Mouse (Mus musculus) ES-Bruce4 (cell line): Measurements from ENCODE around the gene Mgat5. TPM values are rescaled to one million over a fixed set of nuclear protein-coding genes. Genes with fewer than 3 reads are reported as not detected.
A peak's percentile ranks its signal among the peaks of the same experiment; 100 is the strongest.

Experiments used
- H3K27ac ChIP-seq: 2 replicates; pipeline ENCODE4 v1.5.1; 2012; ENCODE audit warnings: low read length, inconsistent platforms; ENCODE audit not compliant: insufficient read depth
- H3K27me3 ChIP-seq: 2 replicates; pipeline ENCODE4 v1.6.1; 2012; ENCODE audit warnings: mild to moderate bottlenecking, low read length, inconsistent platforms; ENCODE audit not compliant: control insufficient read depth, poor library complexity, insufficient read depth, severe bottlenecking
- H3K36me3 ChIP-seq: 2 replicates; pipeline ENCODE4 v1.6.1; 2012; ENCODE audit warnings: inconsistent platforms, mild to moderate bottlenecking, low read length, moderate library complexity; ENCODE audit not compliant: control insufficient read depth, poor library complexity, insufficient read depth, severe bottlenecking
- H3K4me1 ChIP-seq: one replicate; pipeline ENCODE4 v1.8.1; 2011; ENCODE audit warnings: low read length; ENCODE audit not compliant: control insufficient read depth, insufficient read depth
- H3K4me3 ChIP-seq: 2 replicates; pipeline ENCODE4 v1.5.1; 2011; ENCODE audit warnings: low read depth, mild to moderate bottlenecking, low read length
- H3K9ac ChIP-seq: 2 replicates; pipeline ENCODE4 v1.6.1; 2012; ENCODE audit warnings: low read depth, mild to moderate bottlenecking, inconsistent platforms; ENCODE audit not compliant: poor library complexity, severe bottlenecking
- H3K9me3 ChIP-seq: replicated peaks from 2 replicates; pipeline ENCODE4 v1.6.1; 2012; ENCODE audit warnings: mild to moderate bottlenecking, low read length, inconsistent platforms; ENCODE audit not compliant: control insufficient read depth, poor library complexity, insufficient read depth, severe bottlenecking
- CTCF ChIP-seq: IDR thresholded peaks from one replicate; pipeline ENCODE4 v1.8.1; 2011; ENCODE audit warnings: low read depth, low read length
- EP300 ChIP-seq: IDR thresholded peaks from 2 replicates; pipeline ENCODE4 v1.6.1; 2011; ENCODE audit warnings: low read depth, low read length; ENCODE audit not compliant: insufficient read depth
- POLR2A ChIP-seq: IDR thresholded peaks from one replicate; pipeline ENCODE4 v1.8.1; 2011; ENCODE audit warnings: low read length; ENCODE audit not compliant: insufficient read depth
- polyA plus RNA-seq: library from polyadenylated mRNA; stranded (reverse); fragments of >200 nt; gene quantifications from 2 replicates; pipeline ENCODE4 v1.2.4, GENCODE M21; 2011; ENCODE audit warnings: low read depth; ENCODE audit not compliant: missing spikeins, insufficient read depth, insufficient read length

Mgat5 gene
- polyA plus RNA-seq, 1 experiment: 9.9 TPM

- TF ChIP-seq EP300 (no peak), CTCF (no peak), POLR2A (no peak)
- no peak overlapping the region for H3K4me3 ChIP-seq
- H3K4me1 ChIP-seq: no peaks in the 10 kb centered on the region
- no peak overlapping the region for H3K9ac ChIP-seq
- H3K27me3 ChIP-seq: no peaks in the 10 kb centered on the region
- no peaks in the 10 kb centered on the region for H3K9me3 ChIP-seq
- no peak overlapping the region for H3K27ac ChIP-seq
- H3K36me3 ChIP-seq: no peaks in the 10 kb centered on the region
Observed at GRCm38 (mm10) chr1:127416971-127417370, 212.2 kb downstream of the Mgat5 start.

- Histone ChIP-seq H3K27me3 (no peaks in the 10 kb centered on the region), H3K36me3 (no peaks in the 10 kb centered on the region), H3K9ac (no peak overlapping the region), H3K9me3 (no peaks in the 10 kb centered on the region), H3K27ac (no peak overlapping the region), H3K4me3 (no peak overlapping the region), H3K4me1 (no peaks in the 10 kb centered on the region)
- no peak for TF ChIP-seq POLR2A
- no peak for TF ChIP-seq CTCF
- no peak for TF ChIP-seq EP300
Observed at GRCm38 (mm10) chr1:127418916-127419575, 214.2 kb downstream of the Mgat5 start.

GRCm38 (mm10) chr1:127419581-127419980 lies 214.8 kb downstream of the Mgat5 start:
- TF ChIP-seq POLR2A (no peak), CTCF (no peak), EP300 (no peak)
- no peaks in the 10 kb centered on the region for H3K9me3 ChIP-seq
- no peaks in the 10 kb centered on the region for H3K36me3 ChIP-seq
- H3K27me3 ChIP-seq: no peaks in the 10 kb centered on the region
- no peak overlapping the region for H3K27ac ChIP-seq
- no peak overlapping the region for H3K9ac ChIP-seq
- no peak overlapping the region for H3K4me3 ChIP-seq
- no peaks in the 10 kb centered on the region for H3K4me1 ChIP-seq

- no peaks in the 10 kb centered on the region for H3K36me3 ChIP-seq
- H3K4me3 ChIP-seq: no peak overlapping the region
Observed at GRCm38 (mm10) chr1:127420383-127420782, 215.6 kb downstream of the Mgat5 start.

GRCm38 (mm10) chr1:127420795-127421194 lies 216.0 kb downstream of the Mgat5 start:
- Histone ChIP-seq H3K9me3 (no peaks in the 10 kb centered on the region), H3K4me3 (peak overlapping the region; percentile 50; the same call in 1 of the 2 replicates), H3K36me3 (no peaks in the 10 kb centered on the region), H3K4me1 (no peaks in the 10 kb centered on the region), H3K9ac (peak overlapping the region; percentile 9; the same call in 1 of the 2 replicates), H3K27me3 (no peaks in the 10 kb centered on the region), H3K27ac (no peak overlapping the region)
- TF ChIP-seq POLR2A: no peak
- TF ChIP-seq CTCF: no peak
- no peak for TF ChIP-seq EP300

More at GRCm38 (mm10) chr1:127420383-127420782, 215.6 kb downstream of the Mgat5 start:
- Histone ChIP-seq H3K27ac (no peak overlapping the region), H3K9me3 (no peaks in the 10 kb centered on the region), H3K27me3 (no peaks in the 10 kb centered on the region), H3K9ac (peak overlapping the region; percentile 9; the same call in 1 of the 2 replicates), H3K4me1 (no peaks in the 10 kb centered on the region)
- TF ChIP-seq EP300: no peak
- no peak for TF ChIP-seq POLR2A
- TF ChIP-seq CTCF: no peak

- no peak for TF ChIP-seq POLR2A
- TF ChIP-seq CTCF: no peak
- no peak for TF ChIP-seq EP300
- no peaks in the 10 kb centered on the region for H3K9me3 ChIP-seq
- no peak overlapping the region for H3K4me3 ChIP-seq
- no peak overlapping the region for H3K27ac ChIP-seq
- H3K27me3 ChIP-seq: no peaks in the 10 kb centered on the region
- no peaks in the 10 kb centered on the region for H3K36me3 ChIP-seq
- no peak overlapping the region for H3K9ac ChIP-seq
- H3K4me1 ChIP-seq: no peaks in the 10 kb centered on the region
Observed at GRCm38 (mm10) chr1:127422565-127422964, 217.8 kb downstream of the Mgat5 start.
